Mouse (Mus musculus) C2C12 (cell line): ENCODE results near the gene Myadm. TPM values are rescaled to one million over a fixed set of nuclear protein-coding genes. Genes with fewer than 3 reads are reported as not detected.

Source experiments
- H3K27me3 ChIP-seq: one replicate; pipeline ENCODE4 v1.6.1; 2011; ENCODE audit not compliant: control insufficient read depth, insufficient read depth, insufficient read length
- H3K36me3 ChIP-seq: one replicate; pipeline ENCODE4 v1.6.1; 2011; ENCODE audit not compliant: control insufficient read depth, insufficient read depth
- H3K4me3 ChIP-seq: one replicate; pipeline ENCODE4 v1.5.1; 2011; ENCODE audit warnings: mild to moderate bottlenecking, control low read depth; ENCODE audit not compliant: poor library complexity, insufficient read depth, severe bottlenecking
- H3K79me2 ChIP-seq: one replicate; pipeline ENCODE4 v1.6.1; 2011; ENCODE audit not compliant: control insufficient read depth, insufficient read depth
- H3K79me3 ChIP-seq: one replicate; pipeline ENCODE4 v1.6.1; 2011; ENCODE audit warnings: low read depth, control low read depth
- H3ac ChIP-seq: one replicate; pipeline ENCODE3; 2011; ENCODE audit warnings: low read depth; ENCODE audit not compliant: control insufficient read depth, insufficient read length
- CEBPB ChIP-seq: IDR thresholded peaks from one replicate; pipeline ENCODE4 v1.6.1; 2011; ENCODE audit warnings: low read depth, mild to moderate bottlenecking, control low read depth, moderate library complexity
- CTCF ChIP-seq: IDR thresholded peaks from one replicate; pipeline ENCODE4 v1.5.1; 2011; ENCODE audit not compliant: control insufficient read depth, insufficient read depth, insufficient read length
- FOSL1 ChIP-seq: IDR thresholded peaks from one replicate; pipeline ENCODE4 v1.8.0; 2011; ENCODE audit warnings: mild to moderate bottlenecking, low read length; ENCODE audit not compliant: poor library complexity, insufficient read depth, severe bottlenecking
- MAX ChIP-seq: IDR thresholded peaks from one replicate; pipeline ENCODE4 v1.6.1; 2011; ENCODE audit warnings: mild to moderate bottlenecking, control low read depth
- MYOD1 ChIP-seq: IDR thresholded peaks from one replicate; pipeline ENCODE4 v1.6.1; 2011; ENCODE audit warnings: low read depth; ENCODE audit not compliant: control insufficient read depth, insufficient read length
- MYOG ChIP-seq: IDR thresholded peaks from one replicate; pipeline ENCODE4 v1.6.1; 2011; ENCODE audit not compliant: control insufficient read depth, insufficient read length; ENCODE audit errors: extremely low read depth
- USF1 ChIP-seq: IDR thresholded peaks from one replicate; pipeline ENCODE4 v1.6.1; 2011; ENCODE audit warnings: low read depth, mild to moderate bottlenecking, control low read depth, moderate library complexity
- polyA plus RNA-seq: library from polyadenylated mRNA; unstranded; fragments of >200 nt; fragmentation: generic; extraction: Trizol; gene quantifications from one replicate; pipeline ENCODE4 v1.2.1, GENCODE M21; 2012; ENCODE audit warnings: missing spikeins

Gene Myadm
- polyA plus RNA-seq, 1 experiment, result 157 TPM

DNA sequence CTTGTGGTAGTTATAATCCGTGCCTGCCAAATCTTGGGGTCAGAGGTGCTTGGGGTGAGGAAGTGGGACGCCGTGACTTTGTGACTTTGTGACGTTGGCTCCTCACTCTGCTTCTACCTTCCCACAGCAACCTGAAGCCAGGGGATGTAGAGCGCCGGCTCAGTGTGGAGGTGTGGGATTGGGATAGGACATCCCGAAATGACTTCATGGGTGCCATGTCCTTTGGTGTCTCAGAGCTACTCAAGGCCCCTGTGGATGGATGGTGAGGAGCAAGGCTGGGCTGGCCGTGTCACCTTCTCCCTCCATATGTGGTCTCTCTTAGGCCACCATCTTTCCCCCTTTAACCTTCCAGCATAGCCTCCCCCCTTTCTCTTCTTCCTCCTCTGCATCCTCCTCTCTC lies 24.7 kb downstream of the Myadm start:
- Histone ChIP-seq H3K79me3 (no peaks in the 10 kb centered on the region), H3K79me2 (no peaks in the 10 kb centered on the region), H3K27me3 (no peaks in the 10 kb centered on the region), H3K36me3 (no peaks in the 10 kb centered on the region), H3K4me3 (no peak overlapping the region), H3ac (no peak overlapping the region)
- no peak for TF ChIP-seq CTCF
- TF ChIP-seq MAX, result no peak
- TF ChIP-seq FOSL1, result no peak
- TF ChIP-seq CEBPB, result no peak
- no peak for TF ChIP-seq MYOD1
- no peak for TF ChIP-seq USF1
- no peak for TF ChIP-seq MYOG

DNA sequence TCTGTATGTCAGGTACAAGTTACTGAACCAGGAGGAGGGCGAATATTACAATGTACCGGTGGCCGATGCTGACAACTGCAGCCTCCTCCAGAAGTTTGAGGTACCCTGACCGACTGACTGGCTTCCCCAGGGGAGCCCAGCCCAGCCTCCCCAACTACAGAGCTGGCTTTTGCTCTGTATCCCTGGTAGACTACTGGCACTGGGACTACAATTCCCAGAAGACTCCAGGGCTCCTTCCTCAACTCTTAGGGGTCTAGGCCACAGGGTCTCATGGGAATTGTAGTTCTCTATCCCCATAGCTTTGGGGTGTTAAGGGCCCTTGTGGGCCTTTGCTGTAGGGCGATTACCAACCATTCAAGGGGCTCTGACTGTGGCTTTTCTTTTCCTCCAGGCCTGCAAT lies 25.2 kb downstream of the Myadm start:
- Histone ChIP-seq H3K79me2 (no peaks in the 10 kb centered on the region), H3ac (no peak overlapping the region), H3K79me3 (no peaks in the 10 kb centered on the region), H3K4me3 (no peak overlapping the region), H3K27me3 (no peaks in the 10 kb centered on the region), H3K36me3 (no peaks in the 10 kb centered on the region)
- TF ChIP-seq MYOG (no peak), CTCF (no peak)

DNA sequence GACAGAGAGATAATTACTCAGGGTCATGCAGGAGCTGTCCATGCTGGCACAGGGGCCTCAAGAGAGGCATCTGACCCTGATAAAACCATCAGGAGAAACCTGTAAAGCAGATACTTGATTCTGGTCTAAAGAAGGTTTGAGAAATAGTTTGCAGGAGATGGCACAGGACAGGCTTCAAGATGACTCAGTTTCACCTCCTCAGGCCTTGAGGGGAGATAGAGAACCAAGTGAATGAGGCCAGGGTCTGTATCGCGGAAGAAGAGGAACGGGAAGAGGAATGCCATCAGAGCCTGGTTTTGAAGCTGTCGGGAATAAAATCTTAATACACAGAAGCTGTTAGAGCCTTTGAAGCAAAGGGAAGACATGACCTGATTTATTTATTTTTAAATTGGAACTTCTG lies 28.8 kb downstream of the Myadm start:
- Histone ChIP-seq H3K27me3 (no peaks in the 10 kb centered on the region), H3K4me3 (no peak overlapping the region), H3ac (no peak overlapping the region), H3K79me2 (no peaks in the 10 kb centered on the region), H3K79me3 (no peaks in the 10 kb centered on the region), H3K36me3 (no peaks in the 10 kb centered on the region)
- TF ChIP-seq MYOD1 (no peak), MAX (no peak), MYOG (no peak), CEBPB (no peak), FOSL1 (no peak), USF1 (no peak)

DNA sequence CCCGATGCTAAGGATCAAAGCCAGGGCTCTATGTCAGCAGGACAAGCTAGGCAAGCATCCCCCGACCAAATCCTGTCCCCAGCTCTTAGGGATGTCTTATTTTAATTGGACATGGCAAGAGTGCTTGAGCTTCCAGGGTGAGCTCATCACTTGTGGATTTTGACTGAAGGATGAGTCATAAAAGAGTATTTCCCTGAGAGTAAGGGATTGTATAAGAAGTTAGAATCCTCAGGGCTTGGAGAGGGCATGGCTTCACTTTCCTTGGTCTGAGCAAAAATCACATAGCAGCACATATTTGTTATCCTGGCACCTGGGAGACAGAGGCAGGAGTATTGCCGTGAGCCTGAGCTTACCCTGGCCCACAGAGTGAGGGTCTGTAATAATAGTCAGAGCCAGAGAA lies 32.0 kb downstream of the Myadm start:
- H3K36me3 ChIP-seq, result no peaks in the 10 kb centered on the region
- no peak for TF ChIP-seq MYOD1
- no peak for TF ChIP-seq USF1
- no peak for TF ChIP-seq MYOG
- TF ChIP-seq MAX, result no peak
- no peak for TF ChIP-seq CEBPB
- no peak for TF ChIP-seq CTCF
- TF ChIP-seq FOSL1, result no peak
- H3K79me2 ChIP-seq, result no peaks in the 10 kb centered on the region
- no peak overlapping the region for H3ac ChIP-seq
- no peaks in the 10 kb centered on the region for H3K79me3 ChIP-seq
- H3K27me3 ChIP-seq, result no peaks in the 10 kb centered on the region
- H3K4me3 ChIP-seq, result no peak overlapping the region

DNA sequence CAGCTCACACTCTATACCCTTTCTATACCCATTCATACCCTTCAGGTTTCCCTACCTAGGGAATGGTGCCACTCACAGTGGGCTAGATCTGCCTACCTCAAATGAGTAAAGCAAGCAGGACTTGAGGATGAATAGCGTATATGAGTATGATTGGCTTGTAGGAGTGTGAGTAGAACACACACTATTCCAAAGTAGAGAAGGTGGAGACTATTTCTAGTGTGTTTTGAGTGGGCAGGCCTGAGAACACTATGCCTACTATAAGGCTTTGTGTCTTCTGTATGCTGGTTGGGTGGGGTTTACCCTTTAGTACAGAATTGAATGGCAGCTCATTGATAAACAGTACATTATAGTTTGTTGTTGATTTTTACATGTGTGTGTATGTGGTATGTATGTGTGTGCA lies 34.9 kb downstream of the Myadm start:
- H3K36me3 ChIP-seq, result no peaks in the 10 kb centered on the region
- H3K79me3 ChIP-seq, result no peaks in the 10 kb centered on the region
- no peak overlapping the region for H3K4me3 ChIP-seq
- TF ChIP-seq FOSL1 (no peak), CTCF (no peak), CEBPB (no peak)
- H3K79me2 ChIP-seq, result no peaks in the 10 kb centered on the region
- H3ac ChIP-seq, result no peak overlapping the region
- no peaks in the 10 kb centered on the region for H3K27me3 ChIP-seq

DNA sequence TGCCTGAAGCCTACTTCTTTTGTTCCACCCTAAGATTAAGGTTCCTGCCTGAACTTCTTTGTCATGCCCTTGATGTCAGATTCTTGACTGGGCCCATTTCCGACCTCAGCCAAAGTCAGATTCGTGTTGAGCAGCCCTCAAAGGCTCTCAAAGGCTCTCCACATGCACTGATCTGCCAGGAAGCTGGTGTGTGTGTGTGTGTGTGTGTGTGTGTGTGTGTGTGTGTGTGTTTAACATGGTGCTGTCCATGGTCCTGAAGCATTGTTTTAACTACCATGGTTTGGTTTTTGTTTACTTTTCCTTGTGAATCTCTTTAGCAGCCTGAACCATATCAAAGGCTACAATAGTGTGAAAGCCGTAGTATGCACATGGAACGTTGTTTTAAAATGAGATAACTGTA lies 39.1 kb downstream of the Myadm start:
- H3K79me2 ChIP-seq, result no peaks in the 10 kb centered on the region
- H3K27me3 ChIP-seq, result no peaks in the 10 kb centered on the region
- H3ac ChIP-seq, result no peak overlapping the region
- no peaks in the 10 kb centered on the region for H3K79me3 ChIP-seq
- no peak overlapping the region for H3K4me3 ChIP-seq
- no peak for TF ChIP-seq MYOG
- H3K36me3 ChIP-seq, result no peaks in the 10 kb centered on the region
